Mouse (Mus musculus) thymus, adult 2 months (tissue): ENCODE measurements around the gene Dnah14.

Experiments
- CTCF ChIP-seq: fragments of 200-500 bp; IDR thresholded peaks from 2 replicates; pipeline ENCODE4 v1.5.1; 2012; ENCODE audit warnings: mild to moderate bottlenecking, control low read depth, low read length, moderate library complexity, borderline replicate concordance; ENCODE audit not compliant: control insufficient read depth, poor library complexity, insufficient read depth; ENCODE audit errors: extremely low read depth
- POLR2A ChIP-seq: fragments of 200-500 bp; IDR thresholded peaks from 2 replicates; pipeline ENCODE4 v1.6.1; 2012; ENCODE audit warnings: mild to moderate bottlenecking, low read length, control low read depth, moderate library complexity; ENCODE audit not compliant: control insufficient read depth, poor library complexity, insufficient read depth; ENCODE audit errors: extremely low read depth

DNA sequence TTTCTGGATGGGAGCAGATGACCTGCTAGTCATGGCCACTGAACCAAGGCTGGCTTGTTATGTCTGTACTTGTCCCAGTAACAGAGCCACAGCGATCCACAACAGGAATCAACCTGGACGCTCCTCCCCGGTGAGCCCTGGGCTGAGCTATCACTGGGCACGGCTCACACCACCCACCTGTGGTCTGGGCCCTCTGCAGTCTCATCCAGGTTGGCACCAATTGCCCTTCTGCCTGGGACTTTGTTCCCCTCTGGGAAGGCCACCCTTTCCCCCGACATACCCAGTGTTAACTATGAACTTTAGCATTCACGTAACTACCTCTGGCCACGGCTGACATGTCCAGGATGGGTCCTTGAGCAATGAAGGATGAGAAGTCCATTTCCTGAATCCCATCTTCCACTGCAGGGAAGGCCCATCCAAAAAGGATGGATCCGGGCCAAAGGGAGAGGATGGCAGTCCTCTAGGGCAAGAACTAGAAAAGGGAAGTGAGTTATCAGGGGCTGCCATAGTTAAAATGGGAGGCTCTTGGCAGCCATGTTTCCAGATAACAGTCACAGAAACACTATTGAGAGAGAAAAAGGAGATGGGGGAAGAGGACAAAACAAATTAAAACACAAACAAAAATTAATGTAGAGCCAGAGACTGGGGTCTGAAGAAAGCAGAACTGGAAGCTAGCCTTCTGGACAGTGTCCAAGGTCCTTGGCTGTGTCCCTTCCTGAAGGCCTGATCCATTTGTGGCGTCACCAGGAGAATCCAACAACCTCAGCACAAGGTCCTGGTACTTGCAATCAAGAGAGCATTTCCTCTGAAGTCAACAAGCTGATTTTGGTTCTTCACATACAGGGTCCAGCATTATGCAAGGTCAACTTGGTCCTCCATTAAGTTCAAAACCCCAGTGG is 38.5 kb upstream of the Dnah14 start:
- TF ChIP-seq CTCF: no peak
- no peak for TF ChIP-seq POLR2A
